8 mouse cellular contexts compared by ENCODE assay signal in genomic region chr2:165857395-165857831, GRCm38 (mm10). TPM values are rescaled to one million over a fixed set of nuclear protein-coding genes. Genes with fewer than 3 reads are reported as not detected.
DNase-seq lines count a peak whose midpoint lies in the region; ATAC-seq and TF ChIP-seq lines count a peak whose summit lies in the region.

No protein-coding gene starts in this region.

- H3K9me3 ChIP-seq in neural tube, embryonic 11.5 days (ENCODE audit: control insufficient read depth, low read length): no peaks in the 10 kb centered on the region
- no peaks in the 10 kb centered on the region for H3K9me3 ChIP-seq in lung, embryonic 14.5 days (ENCODE audit: low read depth, low read length)
- H3K9me3 ChIP-seq in stomach, embryonic 16.5 days (replicated peaks; ENCODE audit: control insufficient read depth, low read length): no peaks in the 10 kb centered on the region

- H3K27me3 ChIP-seq in neural tube, embryonic 11.5 days (ENCODE audit: control insufficient read depth, insufficient read depth, low read length): no peaks in the 10 kb centered on the region
- H3K27me3 ChIP-seq in lung, embryonic 14.5 days (ENCODE audit: insufficient read depth, low read length): no peaks in the 10 kb centered on the region
- no peaks in the 10 kb centered on the region for H3K27me3 ChIP-seq in stomach, embryonic 16.5 days (ENCODE audit: control insufficient read depth, insufficient read depth, low read length)

- WGBS in neural tube, embryonic 11.5 days: 9% methylated on average over 4 of the region's 4 CpGs
- WGBS in lung, embryonic 14.5 days: 19% methylated on average over 4 of the region's 4 CpGs
- WGBS in stomach, embryonic 16.5 days: 16% methylated on average over 4 of the region's 4 CpGs

- no peak overlapping the region for H3K4me3 ChIP-seq in neural tube, embryonic 11.5 days (ENCODE audit: low read depth, low read length)
- no peak overlapping the region for H3K4me3 ChIP-seq in embryonic fibroblast, embryonic 13.5 days (ENCODE audit: insufficient read depth, low read length)
- H3K4me3 ChIP-seq in lung, embryonic 14.5 days (ENCODE audit: low read depth, low read length): peak overlapping the region; percentile 17; the same call in 1 of the 2 replicates
- peak overlapping the region; percentile 17; the same call in 1 of the 2 replicates for H3K4me3 ChIP-seq in stomach, embryonic 16.5 days (replicated peaks; ENCODE audit: low read length)

- peak; percentile 41 for DNase-seq in neural tube, embryonic 11.5 days (ENCODE audit: low spot score)
- no peak for DNase-seq in neural tube, embryonic 10.5 days (ENCODE audit: extremely low spot score, low spot score)
- peak; percentile 90 for DNase-seq in kidney, adult 11 months
- DNase-seq in lung, embryonic 14.5 days: peak; percentile 84
- no peak for DNase-seq in spleen, postnatal 14 days (ENCODE audit: low spot score in 2 of 2)

- peak overlapping the region; percentile 35 for H3K4me2 ChIP-seq in neural tube, embryonic 11.5 days (ENCODE audit: low read depth)
- peak overlapping the region; percentile 53 for H3K4me2 ChIP-seq in lung, embryonic 14.5 days
- H3K4me2 ChIP-seq in stomach, embryonic 16.5 days (ENCODE audit: low read depth, low read length): peak overlapping the region; percentile 49

- H3K4me1 ChIP-seq in neural tube, embryonic 11.5 days (ENCODE audit: control insufficient read depth, insufficient read depth, low read length): peaks cover 62% of the 10 kb centered on the region
- peaks cover 35% of the 10 kb centered on the region for H3K4me1 ChIP-seq in embryonic fibroblast, embryonic 13.5 days (ENCODE audit: control insufficient read depth, insufficient read depth, low read length)
- peaks cover 54% of the 10 kb centered on the region for H3K4me1 ChIP-seq in lung, embryonic 14.5 days (ENCODE audit: insufficient read depth)
- peaks cover 82% of the 10 kb centered on the region for H3K4me1 ChIP-seq in stomach, embryonic 16.5 days (ENCODE audit: control insufficient read depth, insufficient read depth, low read length)

- TF ChIP-seq CTCF in embryonic fibroblast, embryonic 13.5 days (IDR thresholded peaks at IDR 0.05; ENCODE audit: borderline replicate concordance, insufficient read depth, low read length): no peak
- no peak for TF ChIP-seq CTCF in lung, embryonic 14.5 days (IDR thresholded peaks at IDR 0.05; ENCODE audit: low read depth)

- ATAC-seq in neural tube, embryonic 11.5 days (ENCODE audit: insufficient read depth, low FRiP score, low TSS enrichment): no peak
- ATAC-seq in lung, embryonic 14.5 days (ENCODE audit: insufficient read depth): peak; percentile 55
- ATAC-seq in stomach, embryonic 16.5 days (ENCODE audit: insufficient read depth, low FRiP score): peak; percentile 57
- no peak for ATAC-seq in cerebellum, adult (ENCODE audit: insufficient number of reproducible peaks, low FRiP score, low TSS enrichment)

- no peaks in the 10 kb centered on the region for H3K36me3 ChIP-seq in neural tube, embryonic 11.5 days (ENCODE audit: control insufficient read depth, insufficient read depth, low read length)
- H3K36me3 ChIP-seq in lung, embryonic 14.5 days (ENCODE audit: insufficient read depth): peaks cover 22% of the 10 kb centered on the region
- H3K36me3 ChIP-seq in stomach, embryonic 16.5 days (ENCODE audit: control insufficient read depth, insufficient read depth, low read length): no peaks in the 10 kb centered on the region

- no peak for TF ChIP-seq POLR2A in embryonic fibroblast, embryonic 13.5 days (IDR thresholded peaks at IDR 0.05; ENCODE audit: low read depth, low read length)

- peak overlapping the region; percentile 36 for H3K9ac ChIP-seq in neural tube, embryonic 11.5 days (ENCODE audit: low read length)
- peak overlapping the region; percentile 51 for H3K9ac ChIP-seq in lung, embryonic 14.5 days
- H3K9ac ChIP-seq in stomach, embryonic 16.5 days (ENCODE audit: low read length): peak overlapping the region; percentile 74

- peak overlapping the region; percentile 85 for H3K27ac ChIP-seq in neural tube, embryonic 11.5 days (ENCODE audit: low read depth, low read length)
- peak overlapping the region; percentile 84 for H3K27ac ChIP-seq in embryonic fibroblast, embryonic 13.5 days (ENCODE audit: insufficient read depth, low read length)
- peak overlapping the region; percentile 97 for H3K27ac ChIP-seq in lung, embryonic 14.5 days (ENCODE audit: low read depth)
- peak overlapping the region; percentile 99 for H3K27ac ChIP-seq in stomach, embryonic 16.5 days (ENCODE audit: low read length)

RNA-seq across cellular contexts. Expression of gene Zmynd8, which starts 41.4 kb away (rescaled TPM):
- polyA plus RNA-seq in neural tube, embryonic 11.5 days (2014; fragmentation: Nextera tagmentation; extraction: Ambion mirVana): 52.9 and 54.5 TPM in 2 replicates
- polyA plus RNA-seq in embryonic fibroblast, embryonic 13.5 days (2011; ENCODE audit: insufficient read length, low read depth, missing spikeins): 65.8 and 66.4 TPM in 2 replicates
- 40.5 and 46.0 TPM in 2 replicates for polyA plus RNA-seq in lung, embryonic 14.5 days (2014; fragmentation: Nextera tagmentation; extraction: Ambion mirVana)
- 45.1 and 45.3 TPM in 2 replicates for polyA plus RNA-seq in stomach, embryonic 16.5 days (2015; fragmentation: Nextera tagmentation; extraction: Ambion mirVana)

Comparison
In these comparisons a context has a peak if more than half of its experiments do, and no peak if none do; other contexts are left out.
1. DNase-seq: peak in neural tube, embryonic 11.5 days (single experiment), kidney, adult 11 months (single experiment) and lung, embryonic 14.5 days (single experiment); none in neural tube, embryonic 10.5 days (single experiment) and spleen, postnatal 14 days (0 of 2).
2. ATAC-seq: peak in lung, embryonic 14.5 days (single experiment) and stomach, embryonic 16.5 days (single experiment); none in neural tube, embryonic 11.5 days (single experiment) and cerebellum, adult (single experiment).
3. H3K4me3 ChIP-seq: peak in lung, embryonic 14.5 days (single experiment) and stomach, embryonic 16.5 days (single experiment); none in neural tube, embryonic 11.5 days (single experiment) and embryonic fibroblast, embryonic 13.5 days (single experiment).
4. Peak in every context shown above with its lines, with median percentiles within 50 percentile points of each other: H3K27ac ChIP-seq, H3K4me2 ChIP-seq and H3K9ac ChIP-seq.